Mouse (Mus musculus) embryonic facial prominence, embryonic 10.5 days (tissue): ENCODE results near the gene Tbl2. TPM values are rescaled to one million over a fixed set of nuclear protein-coding genes. Genes with fewer than 3 reads are reported as not detected.
A peak's percentile ranks its signal among the peaks of the same experiment; 100 is the strongest.

Experiments
- DNase-seq: peaks from one replicate; pipeline ENCODE4 v3.0.0-alpha.2; 2017; ENCODE audit warnings: low spot score
- H3K27ac ChIP-seq: fragments of 300-500 bp; sonication (generic); replicated peaks from 2 replicates; pipeline ENCODE4 v1.5.1; 2016; ENCODE audit warnings: mild to moderate bottlenecking
- H3K27me3 ChIP-seq: fragments of 300-500 bp; sonication (generic); replicated peaks from 2 replicates; pipeline ENCODE4 v1.6.1; 2016; ENCODE audit warnings: low read depth, mild to moderate bottlenecking; ENCODE audit not compliant: poor library complexity, severe bottlenecking
- H3K36me3 ChIP-seq: fragments of 300-500 bp; sonication (generic); replicated peaks from 2 replicates; pipeline ENCODE4 v1.6.1; 2016; ENCODE audit warnings: mild to moderate bottlenecking, moderate library complexity
- H3K4me1 ChIP-seq: fragments of 300-500 bp; sonication (generic); 2 replicates; pipeline ENCODE4 v1.6.1; 2016
- H3K4me3 ChIP-seq: fragments of 300-500 bp; sonication (generic); 2 replicates; pipeline ENCODE4 v1.5.1; 2016; ENCODE audit warnings: mild to moderate bottlenecking, moderate library complexity
- H3K9me3 ChIP-seq: fragments of 300-500 bp; sonication (generic); 2 replicates; pipeline ENCODE4 v1.6.1; 2016; ENCODE audit warnings: mild to moderate bottlenecking
- WGBS: fragments of 180-500 bp; shearing (Covaris S2); methylation state at CpG from one replicate; pipeline ENCODE4 v1.1.7; 2016; 5-methylcytosine and 5-hydroxymethylcytosine counted together
- polyA plus RNA-seq: library from polyadenylated mRNA; unstranded; fragments of >200 nt; fragmentation: Nextera tagmentation; extraction: Ambion mirVana; gene quantifications from 2 replicates; pipeline ENCODE4 v1.2.1, GENCODE M21; 2016

Gene Tbl2
- polyA plus RNA-seq, 1 experiment from 2014 or later = 21.3 TPM

DNA sequence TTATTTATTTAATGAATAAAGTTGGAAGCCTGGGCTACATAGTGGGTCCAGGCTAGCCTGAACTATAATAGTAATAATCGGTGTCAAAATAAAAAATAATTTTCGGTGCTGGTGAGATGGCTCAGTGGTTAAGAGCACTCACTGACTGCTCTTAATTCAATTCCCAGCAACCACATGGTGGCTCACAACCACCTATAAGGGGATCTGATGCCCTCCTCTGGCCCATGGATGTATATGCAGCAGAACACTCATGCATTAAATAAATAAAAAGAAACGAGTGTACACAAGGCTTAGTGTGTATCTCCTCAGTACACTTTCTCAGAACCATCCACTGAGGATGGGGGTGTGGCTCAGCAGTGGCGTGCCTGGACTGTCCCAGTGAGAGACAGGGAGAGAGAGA lies 28.7 kb upstream of the Tbl2 start:
- no peaks in the 10 kb centered on the region for H3K36me3 ChIP-seq
- no peak for DNase-seq
- H3K27me3 ChIP-seq = peaks cover 30% of the 10 kb centered on the region
- WGBS = 67% methylated on average over 4 of the region's 4 CpGs
- H3K27ac ChIP-seq = no peak overlapping the region
- no peaks in the 10 kb centered on the region for H3K9me3 ChIP-seq
- H3K4me3 ChIP-seq = no peak overlapping the region
- peaks cover 5% of the 10 kb centered on the region for H3K4me1 ChIP-seq

DNA sequence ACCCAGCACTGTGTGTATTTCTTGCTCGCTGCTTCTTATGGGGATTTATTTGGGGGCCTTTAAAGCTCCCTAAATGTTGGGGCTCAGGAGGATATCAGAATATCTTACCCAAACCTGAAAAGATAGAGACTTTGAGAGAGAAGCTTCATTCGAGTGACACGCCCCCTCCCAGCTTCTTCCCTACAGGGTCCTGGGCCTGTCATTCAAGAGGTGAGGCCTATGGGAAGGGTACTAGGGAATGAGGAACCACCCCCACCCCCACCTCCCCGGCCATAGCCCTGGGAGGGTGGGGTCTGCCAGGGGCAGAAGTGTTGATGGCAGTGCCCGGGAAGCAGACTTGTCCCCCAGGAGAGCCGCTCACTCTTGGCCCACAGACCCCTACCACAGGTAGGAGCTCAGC lies 23.3 kb upstream of the Tbl2 start:
- Histone ChIP-seq H3K4me1 (no peaks in the 10 kb centered on the region; the same call in 1 of the 2 replicates), H3K36me3 (no peaks in the 10 kb centered on the region), H3K9me3 (no peaks in the 10 kb centered on the region), H3K4me3 (no peak overlapping the region), H3K27me3 (peaks cover 17% of the 10 kb centered on the region), H3K27ac (no peak overlapping the region)
- DNase-seq = no peak
- WGBS = 59% methylated on average over 6 of the region's 6 CpGs

DNA sequence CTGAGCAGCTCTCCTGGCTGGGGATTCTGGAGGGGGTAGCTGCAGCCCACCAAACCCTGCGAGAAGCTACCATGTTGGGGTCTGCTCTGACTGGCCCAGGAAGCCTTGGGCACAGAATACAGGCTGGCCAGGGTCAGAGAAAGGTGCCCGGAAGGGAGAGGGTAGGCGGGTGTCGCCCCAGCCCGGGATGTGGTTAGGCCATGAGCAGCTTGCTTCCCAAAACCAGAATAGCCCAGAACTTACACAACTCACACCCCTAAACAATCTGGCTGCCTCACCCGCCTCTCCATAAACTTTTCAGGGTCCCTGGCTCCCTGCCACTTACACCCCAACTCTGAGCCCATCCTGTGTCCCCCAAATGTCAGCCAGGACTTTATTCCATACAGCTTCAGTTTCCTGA lies 21.8 kb upstream of the Tbl2 start:
- Histone ChIP-seq H3K9me3 (no peaks in the 10 kb centered on the region), H3K4me1 (no peaks in the 10 kb centered on the region; the same call in 1 of the 2 replicates), H3K36me3 (no peaks in the 10 kb centered on the region), H3K27me3 (peaks cover 17% of the 10 kb centered on the region), H3K4me3 (no peak overlapping the region), H3K27ac (no peak overlapping the region)
- DNase-seq = no peak
- 79% methylated on average over 6 of the region's 6 CpGs for WGBS

DNA sequence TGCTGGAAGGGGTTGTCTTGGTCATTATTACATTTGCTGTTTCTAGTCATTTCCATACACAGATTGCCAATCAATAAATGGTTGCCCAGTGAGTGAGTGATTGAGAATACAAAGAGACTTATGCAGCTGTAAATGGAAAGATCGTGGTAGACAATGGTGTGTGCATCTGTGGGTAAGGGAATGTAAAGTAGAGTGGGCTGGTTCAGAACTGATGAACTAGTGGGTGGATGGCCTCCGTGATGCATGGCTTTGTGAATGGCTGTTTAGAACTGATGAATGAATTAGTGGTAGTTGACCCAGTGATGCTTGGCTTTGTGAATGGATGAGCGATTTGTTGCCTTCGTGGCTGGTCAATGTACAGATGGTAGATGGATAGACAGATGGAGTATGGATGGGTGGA lies 19.7 kb upstream of the Tbl2 start:
- Histone ChIP-seq H3K27me3 (peaks cover 37% of the 10 kb centered on the region), H3K4me3 (no peak overlapping the region), H3K9me3 (no peaks in the 10 kb centered on the region), H3K36me3 (no peaks in the 10 kb centered on the region), H3K27ac (no peak overlapping the region), H3K4me1 (peaks cover 11% of the 10 kb centered on the region)
- DNase-seq = no peak
- WGBS = 91% methylated on average over 4 of the region's 4 CpGs

DNA sequence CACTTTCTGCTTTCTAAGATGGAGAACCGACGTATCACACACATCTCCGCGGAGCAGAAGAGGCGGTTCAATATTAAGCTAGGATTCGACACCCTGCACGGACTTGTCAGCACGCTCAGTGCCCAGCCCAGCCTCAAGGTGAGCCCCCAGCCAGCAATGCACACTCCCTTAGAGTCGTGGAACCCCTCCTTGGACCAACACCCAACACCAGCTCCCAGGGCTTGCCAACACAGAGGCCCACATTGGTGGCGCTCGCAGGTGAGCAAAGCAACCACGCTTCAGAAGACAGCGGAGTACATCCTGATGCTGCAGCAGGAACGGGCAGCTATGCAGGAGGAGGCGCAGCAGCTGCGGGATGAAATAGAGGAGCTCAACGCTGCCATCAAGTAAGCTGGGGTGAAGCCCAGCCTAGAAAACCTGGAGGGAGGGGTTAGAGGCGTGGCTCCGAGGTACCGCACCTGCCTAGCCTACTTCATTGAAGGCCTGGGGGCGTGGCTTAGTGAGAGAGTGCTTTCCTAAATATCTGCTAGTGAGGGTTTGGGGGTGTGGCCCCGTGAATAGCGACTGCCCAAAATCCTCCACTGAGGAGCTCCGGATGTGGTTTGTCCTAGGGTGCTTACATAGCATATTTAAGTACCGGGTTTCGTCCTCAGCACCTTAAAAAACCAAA lies 15.6 kb upstream of the Tbl2 start:
- H3K4me1 ChIP-seq = peaks cover 11% of the 10 kb centered on the region
- DNase-seq = peak; percentile 54
- no peak overlapping the region for H3K27ac ChIP-seq
- H3K9me3 ChIP-seq = no peaks in the 10 kb centered on the region
- H3K4me3 ChIP-seq = peak overlapping the region; percentile 33
- WGBS = 4% methylated on average over 26 of the region's 26 CpGs
- peaks cover 54% of the 10 kb centered on the region for H3K27me3 ChIP-seq
- no peaks in the 10 kb centered on the region for H3K36me3 ChIP-seq

DNA sequence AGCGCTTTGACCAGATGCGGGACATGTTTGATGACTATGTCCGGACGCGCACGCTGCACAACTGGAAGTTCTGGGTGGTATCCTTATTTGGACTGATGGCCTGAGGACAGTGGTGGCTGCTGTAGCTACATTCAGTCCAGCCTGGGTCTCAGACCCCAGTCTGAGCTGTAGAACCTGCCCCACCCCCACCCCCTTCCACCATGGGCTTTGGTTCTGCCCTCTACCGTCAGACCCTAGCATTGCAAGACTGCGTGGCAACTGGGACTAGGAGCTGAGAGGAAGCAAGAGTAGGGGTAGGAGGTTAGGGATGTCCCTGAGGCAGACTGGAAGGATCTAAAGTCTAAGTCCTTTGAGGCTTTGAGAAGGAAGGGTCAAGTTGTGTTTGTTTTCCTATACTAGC lies 14.9 kb upstream of the Tbl2 start:
- H3K36me3 ChIP-seq = no peaks in the 10 kb centered on the region
- H3K4me3 ChIP-seq = peak overlapping the region; percentile 33
- peaks cover 11% of the 10 kb centered on the region for H3K4me1 ChIP-seq
- H3K27ac ChIP-seq = no peak overlapping the region
- 7% methylated on average over 8 of the region's 8 CpGs for WGBS
- H3K9me3 ChIP-seq = no peaks in the 10 kb centered on the region
- peaks cover 54% of the 10 kb centered on the region for H3K27me3 ChIP-seq
- peak; percentile 53 for DNase-seq

DNA sequence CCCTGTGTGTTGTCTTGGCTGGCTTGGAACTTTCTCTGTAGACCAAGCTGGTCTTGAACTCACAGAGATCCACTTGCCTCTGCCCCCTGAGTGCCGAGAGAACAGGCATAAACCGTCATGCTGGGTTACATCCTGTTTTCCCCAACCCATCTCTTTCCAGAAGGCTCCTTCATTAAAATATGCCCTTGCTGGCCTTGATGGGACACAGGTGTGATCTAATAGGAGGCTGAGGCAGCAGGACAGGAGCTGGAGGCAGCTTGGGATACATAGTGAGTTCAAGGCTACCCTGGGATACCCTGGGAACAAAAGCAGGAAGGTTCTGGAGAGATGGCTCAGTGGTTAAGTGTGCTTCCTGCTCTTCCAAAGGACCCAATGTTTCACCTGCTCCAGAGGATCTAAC lies 9.6 kb upstream of the Tbl2 start:
- no peak overlapping the region for H3K4me3 ChIP-seq
- H3K4me1 ChIP-seq = no peaks in the 10 kb centered on the region
- no peaks in the 10 kb centered on the region for H3K36me3 ChIP-seq
- no peak overlapping the region for H3K27ac ChIP-seq
- 74% methylated on average over 2 of the region's 2 CpGs for WGBS
- no peak for DNase-seq
- H3K27me3 ChIP-seq = peaks cover 16% of the 10 kb centered on the region
- H3K9me3 ChIP-seq = no peaks in the 10 kb centered on the region

DNA sequence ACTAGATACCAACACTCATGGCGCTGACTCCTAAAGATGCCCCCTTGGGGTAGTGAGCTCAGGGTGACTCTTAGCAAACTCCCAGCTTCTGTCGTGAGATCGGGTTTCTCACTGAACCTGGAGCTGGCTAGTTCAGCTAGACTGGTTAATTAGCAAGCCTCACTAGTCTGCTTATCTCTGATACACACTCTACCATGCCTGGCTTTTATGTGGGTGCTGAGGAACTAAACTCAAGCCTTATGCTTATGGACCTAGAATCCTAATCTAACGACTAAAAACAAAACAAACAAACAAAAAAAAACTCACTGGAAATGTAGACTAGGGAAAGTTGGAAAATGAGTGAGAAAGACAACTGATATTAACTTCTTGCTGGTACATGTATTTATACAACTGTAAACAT lies 5.0 kb upstream of the Tbl2 start:
- no peak overlapping the region for H3K4me3 ChIP-seq
- DNase-seq = no peak
- H3K36me3 ChIP-seq = no peaks in the 10 kb centered on the region
- H3K27me3 ChIP-seq = no peaks in the 10 kb centered on the region
- no peaks in the 10 kb centered on the region for H3K9me3 ChIP-seq
- no peak overlapping the region for H3K27ac ChIP-seq
- H3K4me1 ChIP-seq = peaks cover 10% of the 10 kb centered on the region
- WGBS = 52% methylated on average over 4 of the region's 4 CpGs

DNA sequence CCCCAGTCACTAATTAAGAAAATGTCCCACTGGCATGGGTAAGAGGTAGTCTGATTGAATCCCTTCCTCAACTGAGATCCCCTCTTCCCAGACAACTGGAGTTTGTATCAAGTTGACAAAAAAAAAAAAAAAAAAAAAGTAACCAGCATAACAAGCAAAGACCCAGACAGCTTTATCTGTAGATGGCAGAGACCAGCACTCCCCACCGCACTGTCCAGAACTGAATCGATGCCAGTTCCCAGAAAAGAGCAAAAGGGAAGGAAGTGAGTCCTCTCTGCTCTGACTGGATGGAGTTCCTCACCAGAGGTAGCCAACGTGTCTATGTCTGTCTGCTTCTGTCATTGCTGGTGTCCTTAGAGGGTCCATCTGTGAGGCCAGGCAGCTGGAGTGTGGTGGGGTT lies 3.9 kb upstream of the Tbl2 start:
- no peak for DNase-seq
- H3K4me1 ChIP-seq = peaks cover 14% of the 10 kb centered on the region
- H3K4me3 ChIP-seq = no peak overlapping the region
- no peaks in the 10 kb centered on the region for H3K9me3 ChIP-seq
- no peak overlapping the region for H3K27ac ChIP-seq
- H3K27me3 ChIP-seq = no peaks in the 10 kb centered on the region
- 82% methylated on average over 3 of the region's 3 CpGs for WGBS
- H3K36me3 ChIP-seq = no peaks in the 10 kb centered on the region

DNA sequence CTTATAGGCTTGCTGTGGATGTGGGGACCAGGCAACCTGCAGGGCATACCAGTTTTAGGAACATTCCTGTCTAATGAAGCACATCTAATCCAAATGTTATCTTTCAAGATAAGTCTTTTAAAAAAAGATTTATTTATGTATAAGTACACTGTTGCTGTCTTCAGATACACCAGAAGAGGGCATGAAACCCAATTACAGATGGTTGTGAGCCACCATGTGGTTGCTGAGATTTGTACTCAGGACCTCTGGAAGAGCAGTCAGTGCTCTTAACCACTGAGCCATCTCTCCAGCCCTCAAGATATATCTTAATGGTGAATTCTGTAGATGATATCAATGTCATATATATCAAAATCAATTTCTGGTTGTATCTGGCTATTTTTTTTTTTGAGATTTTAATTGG lies 3.5 kb upstream of the Tbl2 start:
- Histone ChIP-seq H3K27ac (no peak overlapping the region), H3K36me3 (no peaks in the 10 kb centered on the region), H3K4me1 (peaks cover 17% of the 10 kb centered on the region), H3K27me3 (no peaks in the 10 kb centered on the region), H3K9me3 (no peaks in the 10 kb centered on the region), H3K4me3 (no peak overlapping the region)
- no peak for DNase-seq

DNA sequence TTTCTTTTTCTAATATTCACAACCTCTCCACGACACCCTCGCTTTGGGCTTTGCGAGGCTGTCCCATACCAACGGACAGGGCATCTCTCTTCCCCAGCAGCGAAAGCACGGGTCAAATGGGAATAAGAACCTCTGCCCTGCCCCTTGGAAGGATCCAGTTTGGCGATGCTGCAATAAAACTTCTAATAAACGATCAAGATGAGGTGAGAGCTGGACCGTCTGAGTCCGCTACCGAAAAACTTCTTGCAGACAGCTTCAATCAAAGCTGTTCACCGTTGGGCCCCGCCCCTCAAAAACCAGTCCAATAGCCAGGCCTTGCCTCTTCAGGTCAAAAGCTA lies 773 bp upstream of the Tbl2 start:
- H3K27ac ChIP-seq = peak overlapping the region; percentile 95

DNA sequence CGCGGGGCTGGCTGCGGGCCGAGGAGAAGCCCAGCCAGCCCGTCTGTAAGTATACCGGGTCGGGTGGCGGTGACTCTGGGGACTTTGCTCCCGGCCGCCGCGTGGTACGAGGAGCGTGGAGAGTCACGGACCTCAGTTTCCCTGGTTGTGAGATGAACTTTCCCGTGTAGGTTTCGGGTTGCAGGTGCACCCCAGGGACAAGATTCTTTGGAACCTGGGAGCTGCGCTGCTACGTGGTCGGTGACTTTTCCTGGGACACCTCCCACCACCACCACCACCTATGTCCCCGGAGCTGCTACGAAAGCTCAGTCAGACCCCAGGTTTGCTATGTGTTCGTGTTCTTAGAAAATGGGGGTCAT lies 342 bp downstream of the Tbl2 start:
- H3K4me1 ChIP-seq = peaks cover 18% of the 10 kb centered on the region
- H3K27ac ChIP-seq = peak overlapping the region; percentile 95
- WGBS = under 1% methylated on average over 23 of the region's 23 CpGs
- no peaks in the 10 kb centered on the region for H3K27me3 ChIP-seq
- no peak for DNase-seq
- peak overlapping the region; percentile 89 for H3K4me3 ChIP-seq
- peaks cover 27% of the 10 kb centered on the region for H3K36me3 ChIP-seq
- no peaks in the 10 kb centered on the region for H3K9me3 ChIP-seq

More for the DNA sequence above, 773 bp upstream of the Tbl2 start:
- under 1% methylated on average over 13 of the region's 13 CpGs for WGBS
- Histone ChIP-seq H3K4me3 (peak overlapping the region; percentile 89), H3K36me3 (peaks cover 16% of the 10 kb centered on the region), H3K27me3 (no peaks in the 10 kb centered on the region), H3K9me3 (no peaks in the 10 kb centered on the region), H3K4me1 (peaks cover 18% of the 10 kb centered on the region)
- no peak for DNase-seq

DNA sequence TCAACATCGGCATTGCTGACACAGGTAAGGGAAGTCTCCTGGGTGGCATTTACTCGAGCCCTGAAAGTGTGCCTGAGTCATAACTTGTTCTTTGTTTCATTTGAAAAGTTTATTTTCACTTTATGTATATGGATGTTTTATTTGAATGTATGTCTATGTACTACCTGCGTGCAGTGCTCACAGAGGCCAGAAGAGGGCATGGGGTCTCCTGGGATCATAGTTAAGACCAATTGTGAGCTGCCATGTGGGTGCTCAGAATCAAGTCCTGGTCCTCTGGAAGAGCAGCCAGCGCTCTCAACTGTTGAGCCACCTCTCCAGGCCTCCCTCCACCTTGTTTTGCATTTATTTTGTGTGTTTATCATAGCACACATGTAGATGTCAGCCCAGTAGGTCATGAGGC lies 7.0 kb downstream of the Tbl2 start:
- Histone ChIP-seq H3K4me3 (no peak overlapping the region), H3K4me1 (no peaks in the 10 kb centered on the region), H3K9me3 (no peaks in the 10 kb centered on the region; the same call in 1 of the 2 replicates), H3K27me3 (no peaks in the 10 kb centered on the region), H3K27ac (no peak overlapping the region), H3K36me3 (peaks cover 93% of the 10 kb centered on the region)
- DNase-seq = no peak
- WGBS = 94% methylated on average over 4 of the region's 4 CpGs

DNA sequence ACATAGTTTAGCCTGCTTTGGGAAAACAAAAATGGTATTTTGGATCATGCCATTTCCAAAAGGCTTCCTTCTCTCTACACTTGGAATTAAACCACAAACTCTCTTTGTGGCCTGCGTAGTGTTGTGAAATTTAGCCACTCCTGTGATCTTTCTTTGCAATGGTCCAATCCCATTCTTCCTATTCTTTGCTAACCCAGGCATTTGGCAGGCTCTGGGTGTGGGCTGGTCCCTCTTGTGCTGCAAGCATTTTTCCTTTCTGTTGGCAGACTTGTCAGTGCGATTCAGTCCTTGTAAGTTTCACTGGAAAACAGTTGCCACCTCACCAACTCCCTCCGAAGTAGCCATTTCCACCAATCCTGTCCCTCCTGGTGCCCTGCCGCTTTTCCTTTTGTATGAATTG lies 11.8 kb downstream of the Tbl2 start:
- Histone ChIP-seq H3K36me3 (peaks cover 77% of the 10 kb centered on the region), H3K4me1 (no peaks in the 10 kb centered on the region), H3K27me3 (no peaks in the 10 kb centered on the region), H3K9me3 (no peaks in the 10 kb centered on the region; the same call in 1 of the 2 replicates), H3K4me3 (no peak overlapping the region), H3K27ac (no peak overlapping the region)
- DNase-seq = no peak
- WGBS = 95% methylated on average over 4 of the region's 4 CpGs
